Mouse (Mus musculus) lung, adult 10 weeks (tissue): Measurements from ENCODE around the gene 4930402F06Rik. TPM values are rescaled to one million over a fixed set of nuclear protein-coding genes. Genes with fewer than 3 reads are reported as not detected.

ENCODE experiments used
- polyA plus RNA-seq: library from polyadenylated mRNA; stranded (reverse); fragments of 350-450 nt; fragmentation: Illumina TruSeq; extraction: RNeasy Lipid Tissue Mini Kit (QIAGEN cat#74804); gene quantifications from one replicate; pipeline ENCODE4 v1.2.3, GENCODE M21; 2014; ENCODE audit warnings: low read depth, low replicate concordance; ENCODE audit not compliant: insufficient read depth

4930402F06Rik gene
- not detected for polyA plus RNA-seq

GRCm38 (mm10) chr2:35397096-35397495, at the start of gene 4930402F06Rik:
4930402F06Rik (minus strand) TSS chr2:35397175.

GRCm38 (mm10) chr2:35367629-35368028, 29.3 kb downstream of the 4930402F06Rik start, which contains the start of gene 4930568D16Rik:
4930568D16Rik (minus strand) TSS chr2:35367729.

GRCm38 (mm10) chr2:35336388-35337280, 60.3 kb downstream of the 4930402F06Rik start, which contains the start of gene Stom:
Stom (minus strand) TSS chr2:35336976.

Other genes starting within 250 kb of the 4930402F06Rik start
- gene Rab14, start 196.1 kb downstream of the 4930402F06Rik start, polyA plus RNA-seq = 74.3 TPM
- 2,195 TPM for gene Gsn, start 140.8 kb downstream of the 4930402F06Rik start, polyA plus RNA-seq
- 48.3 TPM for gene Stom, start 60.2 kb downstream of the 4930402F06Rik start, polyA plus RNA-seq
- not detected for gene 4930568D16Rik, start 29.4 kb downstream of the 4930402F06Rik start, polyA plus RNA-seq
- 21.4 TPM for gene Ggta1, start 66.1 kb upstream of the 4930402F06Rik start, polyA plus RNA-seq
- 26.3 TPM for gene Dab2ip, start 161.1 kb upstream of the 4930402F06Rik start, polyA plus RNA-seq